Mouse (Mus musculus) ES-E14 (cell line): ENCODE measurements around the gene Cass4. TPM values are rescaled to one million over a fixed set of nuclear protein-coding genes. Genes with fewer than 3 reads are reported as not detected.

ENCODE experiments used
- DNase-seq: peaks from one replicate; pipeline ENCODE4 v3.0.0-alpha.2; 2013; ENCODE audit warnings: low read depth, low spot score
- H3K27ac ChIP-seq: 2 replicates; pipeline ENCODE4 v1.5.1; 2012; ENCODE audit warnings: low read depth, mild to moderate bottlenecking, low read length, moderate library complexity, mixed read lengths; ENCODE audit not compliant: poor library complexity, insufficient read depth, severe bottlenecking
- H3K36me3 ChIP-seq: 2 replicates; pipeline ENCODE4 v1.6.1; 2012; ENCODE audit warnings: mild to moderate bottlenecking, low read length, moderate library complexity, mixed read lengths; ENCODE audit not compliant: control insufficient read depth, poor library complexity, insufficient read depth, severe bottlenecking
- H3K4me1 ChIP-seq, 2 experiments: fragments of 150-350 bp in 1 of 2; sonication (generic) in 1 of 2; 2 replicates each; pipeline ENCODE4 v1.6.1; 2012; ENCODE audit warnings: low read length in 2 of 2, mild to moderate bottlenecking in 1 of 2, mixed read lengths in 1 of 2; ENCODE audit not compliant: control insufficient read depth in 2 of 2, insufficient read depth in 2 of 2, poor library complexity in 1 of 2
- H3K4me3 ChIP-seq, 2 experiments: fragments of 150-350 bp in 1 of 2; sonication (generic) in 1 of 2; 2 replicates each; pipeline ENCODE4 v1.5.1; 2012; ENCODE audit warnings: low read length in 2 of 2, low read depth in 1 of 2, mild to moderate bottlenecking in 1 of 2, mixed read lengths in 1 of 2; ENCODE audit not compliant: insufficient read depth in 1 of 2, poor library complexity in 1 of 2, severe bottlenecking in 1 of 2
- H3K9ac ChIP-seq: 2 replicates; pipeline ENCODE4 v1.6.1; 2012; ENCODE audit warnings: low read depth, mild to moderate bottlenecking, low read length, mixed read lengths; ENCODE audit not compliant: poor library complexity, insufficient read depth, severe bottlenecking
- H3K9me3 ChIP-seq: fragments of 150-350 bp; sonication (generic); 2 replicates; pipeline ENCODE4 v1.6.1; 2012; ENCODE audit warnings: low read depth, mild to moderate bottlenecking, low read length; ENCODE audit not compliant: control insufficient read depth, insufficient read depth
- CHD2 ChIP-seq: IDR thresholded peaks from 2 replicates; pipeline ENCODE4 v1.6.1; 2014; ENCODE audit warnings: mild to moderate bottlenecking, low read depth, low read length, inconsistent platforms
- HCFC1 ChIP-seq: IDR thresholded peaks from 2 replicates; pipeline ENCODE4 v1.6.1; 2012; ENCODE audit warnings: low read length, inconsistent platforms, borderline replicate concordance; ENCODE audit not compliant: insufficient read depth
- MAFK ChIP-seq: IDR thresholded peaks from 2 replicates; pipeline ENCODE4 v1.6.1; 2014; ENCODE audit warnings: mild to moderate bottlenecking, low read depth, low read length, inconsistent platforms; ENCODE audit not compliant: insufficient read depth
- ZC3H11A ChIP-seq: IDR thresholded peaks from 2 replicates; pipeline ENCODE4 v1.6.1; 2012; ENCODE audit warnings: low read depth, mild to moderate bottlenecking, inconsistent platforms, low read length, borderline replicate concordance
- ZNF384 ChIP-seq: IDR thresholded peaks from 2 replicates; pipeline ENCODE4 v1.6.1; 2012; ENCODE audit warnings: low read depth, low read length, inconsistent platforms
- in situ Hi-C, 2 experiments: fragments of 600-800 bp; cut with MboI; formaldehyde crosslinking; loops; one replicate each; pipeline ENCODE4 v1.15.1; 2025; ENCODE audit warnings: low sequenced_read_pairs in 2 of 2, inconsistent platforms in 1 of 2; ENCODE audit not compliant: unreplicated experiment in 2 of 2
- total RNA-seq: library from RNA; depleted of rRNA; stranded (reverse); fragments of 300-350 nt; gene quantifications from 2 replicates; pipeline ENCODE4 v1.2.3, GENCODE M21; 2012

Cass4 gene
- total RNA-seq, 1 experiment, result 2.8 TPM

DNA sequence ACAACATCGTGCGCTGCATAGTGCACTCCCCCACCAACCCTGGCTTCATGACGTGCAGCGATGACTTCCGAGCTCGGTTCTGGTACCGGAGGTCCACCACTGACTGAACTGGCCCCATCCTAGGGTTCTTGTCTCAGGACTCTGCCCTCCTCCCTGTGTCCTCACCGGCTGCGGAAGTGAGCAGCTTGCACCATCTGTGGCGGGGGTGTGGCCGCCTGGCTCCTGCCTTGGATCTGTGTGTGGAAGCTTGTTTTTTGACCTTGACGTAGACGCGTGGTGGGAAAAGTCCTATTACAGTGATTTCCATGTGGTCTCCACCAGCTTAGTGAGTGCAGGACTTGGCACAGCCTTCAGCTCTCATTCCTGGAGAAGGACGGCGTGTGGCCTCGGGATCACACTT is 13.1 kb upstream of the Cass4 start:
- DNase-seq, result no peak
- Histone ChIP-seq H3K9me3 (no peaks in the 10 kb centered on the region), H3K4me3 (no peak overlapping the region), H3K4me1 (peaks cover 0 to 33% of the 10 kb centered on the region in 2 experiments; a peak in 1 of 4 replicates), H3K36me3 (peaks cover 55% of the 10 kb centered on the region), H3K9ac (no peak overlapping the region), H3K27ac (no peak overlapping the region)
- TF ChIP-seq ZNF384 (no peak), ZC3H11A (no peak), HCFC1 (no peak), MAFK (no peak)
- in situ Hi-C loops, result no loop called here

DNA sequence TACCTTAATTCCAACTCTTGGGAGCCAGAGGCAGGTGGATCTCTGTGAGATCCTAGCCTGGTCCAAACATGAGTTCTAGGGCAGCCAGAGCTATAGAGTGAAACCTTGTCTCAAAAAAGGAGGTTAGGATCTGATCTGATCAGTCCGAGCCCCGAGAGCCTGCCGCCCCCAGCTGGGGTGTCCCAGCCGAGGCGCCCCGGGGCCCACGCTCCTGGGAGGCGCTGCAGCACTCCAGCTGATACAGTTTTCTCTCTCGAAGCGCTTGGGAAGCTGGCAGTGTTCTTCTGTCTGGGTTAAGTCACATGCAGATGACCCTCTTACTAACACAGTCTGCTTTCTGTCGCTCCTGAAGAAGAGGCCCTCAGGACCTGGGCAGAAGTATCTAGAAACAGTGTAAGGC is 12.3 kb upstream of the Cass4 start:
- peaks cover 48% of the 10 kb centered on the region for H3K36me3 ChIP-seq
- in situ Hi-C loops, result no loop called here

DNA sequence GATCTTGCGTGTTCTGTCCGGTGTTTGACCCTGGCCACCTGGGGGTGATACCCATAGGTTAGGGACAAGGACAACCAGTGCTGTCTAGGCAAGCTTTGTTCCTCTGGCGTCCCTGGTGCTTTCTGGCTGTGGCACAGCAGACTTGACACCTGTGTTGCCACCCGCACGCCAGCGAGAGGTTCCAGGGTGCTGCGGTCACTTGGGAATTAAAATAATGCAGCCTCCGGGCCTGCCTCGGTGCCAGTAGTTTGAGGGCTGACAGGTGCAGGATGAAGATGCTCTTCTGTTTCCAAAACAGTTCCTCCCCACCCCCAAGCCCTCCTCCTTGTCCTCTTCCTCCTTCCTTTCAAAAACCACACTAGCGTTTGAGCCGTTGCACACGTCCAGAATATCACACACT is 11.7 kb upstream of the Cass4 start:
- Histone ChIP-seq H3K4me3 (no peak overlapping the region), H3K9me3 (no peaks in the 10 kb centered on the region), H3K27ac (no peak overlapping the region), H3K36me3 (peaks cover 44% of the 10 kb centered on the region), H3K4me1 (peaks cover 0 to 26% of the 10 kb centered on the region in 2 experiments; a peak in 1 of 4 replicates), H3K9ac (no peak overlapping the region)
- DNase-seq, result no peak
- in situ Hi-C loops, result no loop called here
- no peak for TF ChIP-seq HCFC1
- no peak for TF ChIP-seq ZC3H11A
- no peak for TF ChIP-seq CHD2
- no peak for TF ChIP-seq MAFK
- no peak for TF ChIP-seq ZNF384

More for the DNA sequence above, 12.3 kb upstream of the Cass4 start:
- TF ChIP-seq ZNF384 (no peak), CHD2 (no peak), ZC3H11A (no peak), MAFK (no peak), HCFC1 (no peak)
- H3K9me3 ChIP-seq, result no peaks in the 10 kb centered on the region
- DNase-seq, result no peak
- peaks cover 0 to 28% of the 10 kb centered on the region in 2 experiments; a peak in 1 of 4 replicates for H3K4me1 ChIP-seq
- no peak overlapping the region for H3K4me3 ChIP-seq
- H3K27ac ChIP-seq, result no peak overlapping the region
- no peak overlapping the region for H3K9ac ChIP-seq

DNA sequence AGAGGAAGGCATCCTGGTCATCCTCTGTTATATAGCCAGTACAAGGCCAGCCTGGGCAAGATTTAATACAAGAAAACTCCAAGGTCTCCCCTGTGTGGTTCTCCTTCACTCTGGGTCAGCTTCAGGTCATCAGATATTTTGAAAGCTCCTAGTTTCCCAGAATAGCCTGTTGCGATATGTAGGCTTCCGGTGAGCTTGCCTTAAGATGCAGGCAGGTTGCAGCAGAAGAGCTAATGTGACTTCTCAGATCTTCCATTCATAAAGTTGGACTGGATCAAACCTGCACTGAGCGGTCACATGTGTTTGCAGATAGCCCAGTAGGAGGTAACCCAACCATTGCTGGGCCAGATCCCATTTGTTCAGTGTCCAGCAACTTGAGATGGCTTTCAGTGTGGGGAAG is 8.9 kb upstream of the Cass4 start:
- Histone ChIP-seq H3K36me3 (peaks cover 24% of the 10 kb centered on the region), H3K4me3 (no peak overlapping the region), H3K27ac (no peak overlapping the region), H3K9me3 (no peaks in the 10 kb centered on the region), H3K4me1 (peaks cover 0 to 12% of the 10 kb centered on the region in 2 experiments; a peak in 1 of 4 replicates), H3K9ac (no peak overlapping the region)
- DNase-seq, result no peak
- in situ Hi-C loops, result no loop called here
- TF ChIP-seq ZNF384 (no peak), ZC3H11A (no peak), HCFC1 (no peak), MAFK (no peak), CHD2 (no peak)

DNA sequence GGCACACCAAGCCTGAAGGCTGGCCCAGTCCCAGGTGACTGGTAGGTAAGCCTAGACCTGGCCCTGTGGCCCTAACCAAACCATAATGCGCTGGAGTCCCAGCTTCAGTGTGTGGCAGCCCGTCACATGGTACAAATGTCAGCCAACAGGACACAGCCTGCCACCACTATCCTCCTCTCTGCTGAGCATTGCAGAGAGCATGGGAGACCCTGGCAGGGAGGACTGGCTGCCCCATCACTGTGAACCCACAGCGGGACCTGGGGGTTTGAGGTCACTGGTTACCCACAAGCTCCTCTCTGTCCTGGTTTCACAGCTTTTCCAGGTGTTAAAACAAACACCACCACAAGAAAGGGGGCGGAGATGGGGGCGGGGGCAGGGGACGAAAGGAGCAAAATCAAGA is 3.3 kb upstream of the Cass4 start:
- Histone ChIP-seq H3K9me3 (no peaks in the 10 kb centered on the region), H3K4me1 (peaks cover 0 to 18% of the 10 kb centered on the region in 2 experiments; a peak in 1 of 4 replicates), H3K27ac (no peak overlapping the region), H3K36me3 (no peaks in the 10 kb centered on the region), H3K4me3 (no peak overlapping the region), H3K9ac (no peak overlapping the region)
- TF ChIP-seq ZNF384 (no peak), CHD2 (no peak), MAFK (no peak), ZC3H11A (no peak), HCFC1 (no peak)
- no peak for DNase-seq
- in situ Hi-C loops, result no loop called here
